Mouse (Mus musculus) right cerebral cortex, postnatal 4 days (tissue): ENCODE data around the gene Sardh.

ENCODE experiments used
- DNase-seq: peaks from one replicate; pipeline ENCODE4 v3.0.0-alpha.2; 2022

Sardh gene

DNA sequence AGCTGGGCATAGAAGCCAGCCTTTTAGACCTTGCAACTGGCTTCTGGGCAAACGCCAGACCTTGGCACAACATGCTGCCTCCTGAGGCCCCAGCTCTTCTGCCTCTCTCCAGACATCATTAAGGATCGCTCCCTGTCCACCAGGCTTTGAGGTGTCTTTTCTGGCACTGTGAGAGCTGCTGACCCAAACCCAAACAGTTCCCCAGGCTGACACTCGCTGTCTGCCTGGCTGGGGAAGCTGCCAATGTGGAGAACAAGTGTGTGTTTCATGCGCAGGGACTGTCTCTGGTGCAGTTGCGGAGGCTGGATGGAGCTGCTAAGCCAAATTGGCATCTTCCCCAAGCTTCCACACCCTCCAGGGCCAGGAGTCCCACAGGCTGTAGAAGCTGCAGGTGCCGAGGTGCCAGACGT lies 25.1 kb downstream of the Sardh start:
- DNase-seq = peak; percentile 27

DNA sequence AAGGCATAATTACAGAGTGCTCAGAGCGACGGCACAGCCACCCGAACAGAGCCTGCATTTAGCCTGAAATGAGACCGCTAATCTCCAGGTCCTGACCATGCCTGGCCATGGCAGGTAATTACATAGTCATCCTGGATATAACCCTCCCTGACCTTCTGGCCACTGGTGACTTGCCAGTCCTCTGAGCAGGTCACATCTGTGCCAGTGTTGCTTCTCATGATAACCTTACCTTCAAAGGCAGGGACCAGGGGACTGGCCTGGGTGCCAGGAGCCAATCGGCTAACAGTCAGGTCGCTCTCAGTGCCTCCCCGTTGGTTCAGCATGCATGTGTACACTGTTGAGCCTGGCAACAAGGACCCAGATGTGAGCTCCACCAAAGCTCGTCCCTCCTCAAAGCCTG lies 29.6 kb downstream of the Sardh start:
- no peak for DNase-seq

DNA sequence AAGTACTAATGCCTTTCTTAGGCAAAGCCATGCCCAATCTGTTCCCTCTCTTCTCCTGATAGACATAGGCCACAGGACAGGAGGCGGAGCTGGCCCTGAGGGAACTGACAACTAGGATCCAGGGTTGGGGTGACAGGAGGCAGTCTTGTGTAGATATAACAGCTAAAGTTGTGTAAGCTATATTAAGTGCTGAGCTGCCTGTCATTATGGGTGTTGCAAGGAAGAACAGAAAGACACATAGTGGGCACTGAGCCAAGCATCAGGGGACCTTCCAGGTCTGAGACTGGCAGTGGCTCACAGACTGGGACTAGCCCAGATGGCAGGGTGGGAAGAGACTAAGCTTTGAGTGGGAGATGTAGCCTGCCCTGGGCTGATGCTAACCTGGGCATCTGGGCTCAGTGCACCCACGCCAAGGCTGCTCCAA lies 30.0 kb downstream of the Sardh start:
- no peak for DNase-seq

DNA sequence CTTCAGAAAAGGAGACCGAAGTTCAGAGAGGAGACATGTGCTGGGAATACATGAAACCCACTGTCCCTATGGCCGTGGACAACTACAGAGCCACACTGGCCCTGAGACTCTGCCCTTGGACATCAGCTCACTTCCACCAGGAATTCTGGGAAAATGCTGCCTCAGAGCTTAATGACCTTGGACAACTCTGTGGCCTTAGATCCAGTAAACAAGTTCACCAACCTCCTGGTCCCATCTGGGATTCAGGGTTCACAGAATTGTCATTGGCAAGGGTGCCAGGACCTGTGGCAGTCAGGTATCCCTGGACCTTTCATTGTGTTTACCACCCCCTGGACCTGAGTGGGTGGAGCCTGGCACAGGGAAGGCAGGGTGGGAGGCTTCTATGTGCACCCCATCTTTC lies 32.6 kb downstream of the Sardh start:
- DNase-seq = no peak

DNA sequence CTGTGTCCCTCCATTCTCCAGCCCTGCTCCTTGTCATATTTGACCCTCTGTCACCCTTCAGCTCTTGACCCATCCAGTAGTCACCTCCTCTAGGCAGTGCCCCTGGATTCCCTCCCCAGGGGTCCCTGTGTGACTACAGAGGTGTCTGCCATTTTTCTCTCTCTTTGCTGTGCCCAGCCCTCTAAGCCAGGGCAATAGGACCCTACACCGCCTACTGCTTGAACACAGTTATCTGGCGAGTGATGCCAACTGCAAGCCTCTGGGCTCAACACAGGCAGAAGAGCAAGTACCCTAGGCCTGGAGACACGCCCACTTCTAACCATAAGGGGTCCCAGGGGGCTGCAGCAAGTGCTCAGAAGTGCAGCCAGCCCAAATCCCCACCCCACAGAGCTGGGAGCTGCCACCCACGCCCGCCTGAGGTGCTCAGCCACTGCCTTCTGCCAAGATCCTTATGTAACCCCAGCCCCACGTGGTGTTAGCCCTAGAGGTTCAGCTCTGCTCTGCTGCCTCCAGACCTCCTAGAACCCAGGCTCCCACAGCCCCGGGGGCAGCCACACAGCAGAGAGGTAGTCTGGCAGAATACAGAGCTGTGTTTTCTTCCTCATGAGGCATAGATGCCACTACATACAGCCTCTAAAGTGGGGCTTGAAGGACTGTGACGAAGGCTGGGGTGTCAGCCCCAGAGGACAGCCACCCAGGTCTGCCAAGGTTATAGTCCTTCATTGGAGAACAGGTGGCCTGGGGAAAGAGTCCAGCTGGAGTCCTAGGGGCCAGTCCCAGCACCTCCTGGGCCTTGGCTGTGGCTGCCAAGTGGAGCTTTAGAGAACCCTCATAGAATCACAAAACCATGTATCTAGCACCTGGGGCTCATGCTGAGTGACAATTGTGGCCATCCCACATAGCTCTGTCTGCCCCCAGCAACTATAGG lies 35.9 kb downstream of the Sardh start:
- no peak for DNase-seq

DNA sequence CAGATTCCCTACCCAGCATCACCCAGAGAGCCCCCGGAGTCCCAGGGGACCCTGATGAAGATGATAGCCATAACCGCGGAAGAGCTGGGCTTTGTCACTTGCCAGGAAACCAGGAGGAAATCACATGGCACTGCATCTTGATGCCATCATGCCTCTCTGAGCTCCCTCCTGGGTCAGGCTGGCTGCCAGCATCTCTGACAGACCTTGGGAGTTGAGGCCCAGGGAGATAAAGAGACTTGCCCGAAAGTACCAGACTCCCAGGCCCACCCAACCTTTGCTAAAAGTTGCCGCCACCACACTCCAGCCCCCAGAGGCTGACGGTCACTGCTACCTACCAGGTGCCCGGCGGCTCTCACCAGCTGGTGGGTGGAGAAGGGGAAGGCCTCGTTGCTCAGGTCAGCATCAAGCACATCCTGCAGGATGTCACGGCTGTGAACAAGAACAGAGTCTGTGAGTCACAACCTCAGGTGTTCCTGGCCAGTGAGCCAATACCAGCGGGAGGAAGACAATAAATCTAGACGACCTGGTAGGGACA lies 37.4 kb downstream of the Sardh start:
- no peak for DNase-seq

DNA sequence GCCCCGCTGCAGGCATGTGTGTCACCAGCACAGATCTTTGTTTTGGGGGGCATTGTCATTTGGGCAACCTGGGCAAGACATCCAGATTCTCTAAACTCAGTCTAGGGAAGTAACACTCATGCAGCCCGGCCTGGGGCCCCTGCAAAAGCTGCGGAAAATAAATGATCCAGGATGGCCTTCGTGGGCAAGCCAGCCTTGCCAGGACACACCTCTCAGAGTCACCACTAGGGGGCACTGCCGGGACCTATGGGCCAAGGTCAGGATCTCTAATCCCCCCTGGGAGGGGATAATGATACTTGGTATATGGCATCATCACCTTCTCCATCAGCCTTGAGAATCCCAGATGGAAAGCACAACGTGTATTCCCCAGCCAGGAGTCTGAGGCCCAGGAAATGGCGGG lies 37.9 kb downstream of the Sardh start:
- DNase-seq = peak; percentile 48

DNA sequence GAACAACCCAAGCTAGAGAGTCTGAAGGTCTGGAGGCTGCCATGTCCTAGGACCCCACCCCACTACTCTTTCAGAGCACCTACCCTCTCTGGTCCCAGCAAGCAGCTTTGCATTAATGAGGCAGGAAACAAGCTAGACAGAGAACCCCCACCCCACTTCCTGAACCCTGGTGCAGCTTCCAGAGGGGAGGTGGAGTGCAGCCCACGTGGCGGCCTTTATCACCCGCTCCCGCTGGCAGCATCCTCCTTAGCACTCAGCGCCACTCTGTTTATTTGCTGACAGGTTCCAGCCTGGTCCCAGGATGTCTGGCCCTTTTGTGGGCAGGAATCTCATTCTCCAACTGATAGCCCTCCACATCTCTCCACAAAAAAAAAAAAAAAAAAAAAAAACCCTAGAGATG lies 38.3 kb downstream of the Sardh start:
- no peak for DNase-seq

DNA sequence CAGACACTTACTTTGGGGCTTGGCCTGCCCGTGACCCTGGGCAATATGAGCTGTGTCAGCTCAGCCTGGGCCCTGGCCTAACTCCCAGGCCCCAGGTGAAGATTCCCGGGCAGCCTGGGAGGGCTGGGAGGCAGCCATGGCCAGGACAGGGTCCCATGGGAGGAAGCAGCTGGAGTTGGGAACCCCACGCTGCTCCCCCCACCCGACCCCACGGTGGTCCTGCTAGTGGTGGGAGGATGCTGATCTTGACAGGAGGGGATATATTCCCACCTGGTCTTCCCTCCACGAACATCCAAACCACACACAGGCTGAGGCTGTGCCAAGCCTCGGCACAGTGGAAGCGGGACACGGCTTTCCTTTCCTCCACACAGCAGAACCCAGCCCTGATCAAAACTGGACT lies 38.8 kb downstream of the Sardh start:
- DNase-seq = no peak

DNA sequence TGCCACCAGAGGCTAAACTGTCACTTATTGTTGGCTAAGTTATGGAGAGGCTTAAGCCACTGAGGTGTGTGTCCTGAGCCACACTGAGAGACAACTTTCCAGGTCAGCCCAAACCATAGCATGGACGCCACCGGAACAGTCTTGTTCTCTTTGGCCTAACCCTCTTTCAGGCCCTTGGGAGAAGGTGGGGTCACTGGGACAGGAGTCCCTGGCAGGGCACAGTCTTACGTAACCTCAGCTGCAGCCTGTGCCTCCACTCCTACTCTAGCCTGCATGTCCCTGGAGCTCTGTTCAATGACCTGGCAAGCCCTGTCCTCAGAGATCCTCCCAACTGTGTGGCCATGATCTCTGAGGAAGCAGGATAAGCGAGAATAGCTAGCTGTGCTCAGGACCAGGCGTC lies 41.0 kb downstream of the Sardh start:
- no peak for DNase-seq

DNA sequence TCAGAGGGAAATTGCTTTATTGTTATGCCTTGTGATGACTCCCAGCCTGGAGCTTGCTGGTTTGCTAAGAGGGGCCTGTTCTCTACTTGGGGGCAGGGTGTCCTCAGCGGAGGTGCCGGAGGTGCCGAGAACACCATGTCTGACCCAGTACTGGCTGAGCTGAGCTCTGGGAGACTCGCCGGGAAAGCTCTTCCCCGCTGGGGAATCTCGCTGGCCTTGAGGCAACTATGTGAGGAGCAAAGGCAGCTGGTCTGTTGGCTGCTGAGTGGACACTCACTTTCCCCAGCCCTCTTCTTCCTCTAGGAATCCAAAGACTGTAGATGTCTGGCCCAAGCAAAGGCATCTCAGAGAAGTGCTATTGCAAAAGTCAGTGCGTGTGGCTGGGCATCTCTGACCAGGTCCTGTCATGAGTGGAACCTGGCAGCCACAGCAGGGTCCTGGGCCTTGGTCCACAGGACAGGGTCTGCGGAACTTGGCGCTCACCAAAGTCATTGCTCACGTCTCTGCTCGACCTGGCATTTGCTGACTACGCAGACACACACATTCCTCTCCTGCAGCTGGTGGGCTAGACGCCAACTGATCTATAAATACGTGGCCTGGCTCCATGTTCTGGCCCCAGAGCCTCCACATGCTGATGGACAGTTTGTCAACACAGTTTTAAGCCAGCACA lies 41.9 kb downstream of the Sardh start:
- DNase-seq = peak; percentile 30

DNA sequence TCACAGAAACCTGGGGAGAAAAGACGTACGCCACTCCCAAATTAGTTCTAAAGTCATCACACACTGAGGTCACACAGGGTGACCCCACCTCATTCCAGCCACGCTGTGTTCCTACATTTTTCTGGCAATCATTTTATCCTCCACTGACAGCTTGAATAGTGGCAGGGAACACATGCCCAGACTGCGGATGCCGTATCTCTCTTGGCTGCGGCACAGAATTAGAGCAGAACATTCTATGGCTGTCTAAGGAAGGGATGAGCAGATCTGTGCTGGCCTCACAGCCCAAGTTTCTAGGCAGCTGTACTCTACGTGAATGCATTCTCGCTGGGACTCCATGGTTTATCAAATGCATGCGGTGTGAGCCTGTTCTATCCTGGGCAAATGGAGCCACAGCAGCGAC lies 42.5 kb downstream of the Sardh start:
- peak; percentile 30 for DNase-seq

DNA sequence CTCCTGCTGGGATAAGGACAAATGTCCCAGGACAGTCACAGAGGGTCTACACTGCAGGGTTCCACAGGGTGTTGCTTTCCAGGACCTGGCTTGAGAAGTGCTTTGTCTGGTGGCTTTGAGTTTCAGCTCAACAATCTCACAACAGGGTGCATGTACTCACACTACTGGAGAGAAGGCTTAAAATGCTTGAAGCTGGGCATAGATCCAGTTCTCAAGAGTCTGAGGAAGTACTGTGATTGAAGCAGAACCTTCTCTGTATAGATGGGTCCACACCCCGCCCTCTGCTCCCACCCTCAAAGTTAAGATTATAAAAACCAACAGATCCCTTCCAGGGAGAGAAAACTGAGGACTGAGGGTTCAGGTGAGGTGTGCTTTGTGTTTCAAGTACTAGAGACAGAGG lies 47.6 kb downstream of the Sardh start:
- no peak for DNase-seq

DNA sequence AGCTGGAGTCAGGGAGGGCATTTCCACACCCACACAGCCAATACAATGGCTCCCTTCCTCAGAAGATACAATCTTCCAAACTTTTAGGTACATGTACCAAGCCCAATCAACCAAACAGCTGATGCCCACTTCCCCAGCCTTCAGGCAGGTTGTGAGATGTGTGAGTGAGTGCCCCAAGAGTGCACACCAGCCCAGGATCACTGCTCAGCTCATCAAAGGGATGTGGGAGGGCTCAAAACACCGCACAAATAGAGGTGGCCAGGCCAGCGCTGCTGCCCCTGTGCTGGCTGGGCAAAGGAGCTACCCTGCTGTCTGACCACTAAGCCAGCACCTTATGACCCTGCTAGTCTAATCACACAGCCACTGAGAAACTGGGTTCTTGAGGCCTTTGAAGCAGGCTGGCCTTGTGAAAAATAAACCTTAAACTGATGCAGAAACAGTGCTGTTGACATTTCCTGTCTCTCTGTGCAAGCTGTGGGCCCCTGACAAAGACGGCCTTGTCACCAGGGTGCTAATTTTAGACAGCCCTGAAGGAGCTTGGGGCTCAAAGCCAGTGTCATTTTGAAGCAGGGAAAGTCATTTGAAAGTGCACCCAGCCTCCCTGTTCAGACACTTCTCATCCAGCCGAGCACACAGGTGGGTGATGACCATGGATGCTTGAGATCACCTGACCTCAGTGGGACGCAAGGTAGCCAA lies 49.4 kb downstream of the Sardh start:
- no peak for DNase-seq

DNA sequence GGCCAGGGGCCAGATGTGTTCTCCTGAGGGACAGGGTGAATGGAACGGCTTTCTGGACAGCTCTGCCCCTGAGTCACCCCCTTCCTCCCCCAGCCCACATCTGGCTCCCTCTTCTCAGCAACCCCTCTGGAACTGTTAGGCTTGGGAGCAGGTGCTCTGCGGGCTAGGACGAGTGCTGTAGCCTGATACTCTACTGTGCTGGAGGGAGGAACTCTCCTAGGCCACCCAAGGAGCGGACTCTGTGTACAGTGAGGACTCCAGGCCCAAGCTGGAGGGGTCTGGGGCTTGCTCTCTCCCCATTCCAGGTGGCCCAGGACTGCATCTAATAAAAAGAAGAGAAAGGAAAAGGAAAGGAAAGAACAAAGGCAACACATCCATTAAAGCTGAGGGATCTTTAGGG lies 58.1 kb downstream of the Sardh start:
- DNase-seq = no peak

DNA sequence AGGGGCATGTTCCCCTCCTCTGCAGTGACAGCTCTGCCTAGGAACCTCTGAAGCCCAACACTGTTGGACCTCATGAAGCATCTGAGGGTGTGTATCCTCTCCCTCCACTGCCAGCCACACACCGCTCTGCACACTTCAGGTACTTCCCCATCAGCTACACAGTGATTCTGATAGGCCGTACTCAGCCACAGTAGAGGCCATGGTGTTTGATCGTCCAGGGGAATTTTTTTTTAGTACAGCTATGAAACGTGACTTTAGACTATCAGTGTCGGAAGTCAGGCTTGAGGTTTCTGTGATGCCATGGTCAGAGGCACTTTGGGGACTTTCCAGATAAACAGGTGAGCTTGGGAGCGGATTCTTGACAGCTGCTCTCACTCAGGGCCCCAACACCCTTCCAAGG lies 60.6 kb downstream of the Sardh start:
- no peak for DNase-seq

DNA sequence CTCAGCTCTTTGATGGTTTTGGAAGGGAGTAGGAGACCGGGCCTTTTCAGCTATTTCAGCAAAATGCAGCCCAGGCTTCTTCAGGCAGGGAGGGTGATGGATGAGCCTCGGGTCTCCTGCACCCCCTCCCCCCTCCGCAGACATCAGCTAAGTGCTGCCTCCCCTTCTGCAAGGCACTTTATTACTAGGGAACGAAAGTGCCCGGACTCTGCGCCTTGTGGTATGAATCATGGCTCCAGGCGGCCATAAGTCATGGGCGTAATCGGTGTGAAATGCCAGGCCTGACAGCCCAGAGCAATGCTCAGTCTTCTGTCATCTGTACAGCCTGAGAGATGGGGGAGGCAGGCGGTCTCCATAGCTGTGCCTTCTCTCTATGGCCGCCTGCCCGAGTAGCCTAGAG lies 64.4 kb downstream of the Sardh start:
- no peak for DNase-seq

DNA sequence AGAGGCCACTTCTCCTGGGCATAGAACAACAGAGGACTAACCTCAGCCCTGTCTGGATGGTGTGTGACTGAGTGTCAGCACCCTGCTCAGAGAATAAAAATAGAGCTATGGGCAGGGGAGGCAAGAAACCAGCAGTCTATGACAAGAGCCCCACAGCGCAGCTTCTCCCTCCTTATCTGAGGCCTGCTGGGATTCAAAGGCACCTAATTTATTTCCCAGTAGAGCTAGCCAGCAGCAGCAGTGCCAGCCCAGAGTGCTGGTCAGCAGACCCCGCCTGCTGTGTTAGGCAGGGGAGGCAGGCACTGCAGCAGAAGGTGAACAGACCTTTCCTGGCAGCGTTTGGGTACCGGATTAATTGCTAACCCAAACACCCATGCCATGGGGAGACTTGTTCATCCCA lies 66.2 kb downstream of the Sardh start:
- no peak for DNase-seq

DNA sequence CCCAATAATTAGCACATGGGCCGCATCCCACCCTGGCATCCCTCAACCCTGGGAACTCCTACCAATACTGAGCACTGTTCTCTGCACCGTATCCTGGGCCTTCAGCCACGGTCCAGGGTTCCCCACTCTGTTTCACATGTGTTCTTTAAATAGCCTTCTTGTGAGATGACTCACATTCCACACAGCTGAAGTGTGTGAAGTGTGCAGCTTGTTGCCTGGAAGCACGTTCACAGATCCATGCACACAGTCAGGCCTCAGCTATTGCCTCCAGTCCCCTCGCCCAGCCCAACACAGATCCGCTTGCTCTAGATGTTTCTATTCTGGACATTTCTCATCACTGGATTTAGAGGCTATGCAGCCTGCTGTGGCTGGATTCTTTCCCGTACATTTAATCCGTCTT lies 69.0 kb downstream of the Sardh start:
- no peak for DNase-seq

DNA sequence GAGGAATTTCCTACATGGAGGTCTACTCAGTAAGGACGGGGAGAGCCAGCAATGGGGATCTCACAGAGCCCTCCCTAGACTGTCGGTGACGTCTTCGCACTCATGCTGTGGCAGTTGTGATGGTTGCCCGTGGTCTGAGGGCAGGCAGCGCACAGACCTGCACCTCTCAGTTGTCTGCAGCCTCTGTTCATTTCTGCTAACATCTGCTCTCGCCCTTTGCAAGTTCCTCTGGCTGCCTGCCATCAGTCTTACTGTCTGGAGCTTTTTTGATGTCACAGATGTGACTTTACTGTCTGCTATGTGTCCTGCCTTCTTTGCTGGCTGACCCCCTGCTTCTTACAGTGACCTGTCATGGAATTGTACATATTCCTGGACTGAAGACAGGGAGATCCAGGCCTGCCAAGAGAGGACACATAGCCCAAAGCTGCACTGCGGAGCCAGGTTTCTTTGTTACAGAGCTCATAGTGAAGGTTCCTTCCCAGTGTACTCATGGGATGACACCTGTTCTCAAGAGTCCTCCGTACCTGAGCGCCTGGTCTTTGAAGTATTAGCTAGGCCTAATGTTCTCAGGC lies 72.4 kb downstream of the Sardh start:
- DNase-seq = peak; percentile 43

DNA sequence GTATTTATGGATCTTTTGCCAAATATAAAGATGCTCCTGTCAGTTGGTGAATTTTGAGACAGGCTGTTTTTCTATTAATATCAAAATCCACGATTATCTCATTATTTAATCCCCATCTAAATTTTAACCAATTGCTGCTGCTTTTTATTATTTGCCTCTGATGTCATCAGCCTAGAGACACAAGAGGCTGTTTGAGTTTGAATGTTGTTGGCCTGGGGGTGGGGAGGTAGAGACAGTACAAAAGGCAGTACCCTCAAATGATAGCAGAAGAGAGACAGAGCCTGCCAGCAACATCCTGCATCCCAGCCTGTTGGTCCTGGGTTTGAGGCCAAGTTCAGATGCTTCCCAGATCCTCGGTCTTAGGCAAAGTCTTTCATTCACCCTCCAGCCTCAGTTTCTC lies 73.9 kb downstream of the Sardh start:
- no peak for DNase-seq

DNA sequence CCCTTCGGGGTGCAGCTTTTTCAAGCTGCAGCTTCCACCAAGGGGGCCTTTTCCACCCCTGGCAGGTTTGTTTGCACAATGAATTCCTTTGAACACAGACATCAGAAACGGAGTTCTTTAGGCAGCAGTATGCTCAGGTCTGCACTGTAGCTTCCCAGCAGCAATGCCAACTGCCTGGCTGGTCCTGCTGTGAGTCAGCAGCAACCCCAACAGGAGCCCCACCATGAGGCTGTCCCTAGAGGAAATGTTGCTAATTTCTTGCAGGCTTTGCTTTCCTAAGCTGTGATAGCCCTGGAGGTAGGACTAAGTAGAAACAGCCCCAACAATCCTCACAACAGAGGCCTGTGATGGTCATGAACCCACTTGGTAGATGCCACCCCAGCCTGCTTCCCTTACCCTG lies 81.1 kb downstream of the Sardh start:
- DNase-seq = no peak

DNA sequence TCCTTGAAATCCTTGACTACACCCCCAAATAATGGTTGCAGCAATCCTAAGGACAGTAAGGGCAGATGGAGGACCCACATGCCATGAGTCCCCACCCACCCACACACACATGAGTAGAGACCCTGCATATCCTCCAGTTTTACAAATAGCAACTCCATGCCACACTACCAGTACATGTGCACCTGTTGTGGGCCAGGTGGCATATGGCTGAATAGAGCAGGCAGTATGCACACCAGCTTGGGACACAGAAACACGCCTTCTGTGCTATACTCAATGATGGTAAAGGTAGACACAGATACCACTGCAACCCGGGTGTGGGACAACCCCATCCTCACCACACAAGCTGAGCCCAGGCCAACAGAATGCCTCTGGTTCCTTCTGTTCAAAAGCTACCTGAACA lies 82.1 kb downstream of the Sardh start:
- no peak for DNase-seq
